Mouse (Mus musculus) heart, postnatal 36 days (tissue): Measurements from ENCODE around the gene Rps11. TPM values are rescaled to one million over a fixed set of nuclear protein-coding genes. Genes with fewer than 3 reads are reported as not detected.
A peak's percentile ranks its signal among the peaks of the same experiment; 100 is the strongest.

Experiments
- DNase-seq, 2 experiments: peaks; one replicate each; pipeline ENCODE4 v3.0.0; 2021 to 2022
- intact Hi-C: fragments of 180-260 bp; cut with DNase I; formaldehyde crosslinking; loops from one replicate; pipeline ENCODE4 v1.15.1; 2025
- total RNA-seq, 2 experiments: library from RNA; stranded (reverse); gene quantifications; 2 replicates each; pipeline ENCODE4 v1.2.3; 2021

The Rps11 gene
- total RNA-seq, 2 experiments from 2014 or later, result 567 to 587 TPM

- intact Hi-C loops, result no loop called here
These were observed 30.7 kb downstream of the Rps11 start for GRCm38 (mm10) chr7:45093516-45093905.

GRCm38 (mm10) chr7:45092828-45093515 lies 31.3 kb downstream of the Rps11 start:
- intact Hi-C loops, result loop anchor here (1.0 kb wide), 1 partner anchor 10 kb away; the partner anchor contains the start of gene Fcgrt
- DNase-seq, result no peak

More at GRCm38 (mm10) chr7:45093516-45093905, 30.7 kb downstream of the Rps11 start:
- DNase-seq, result no peak

GRCm38 (mm10) chr7:45092048-45092447 lies 32.2 kb downstream of the Rps11 start, which contains the start of gene Rcn3:
Gene Rcn3, minus strand, starts transcription at chr7:45092221.
- intact Hi-C loops, result loop anchor here (1.0 kb wide), 1 partner anchor 11 kb away; the partner anchor contains the start of gene Fcgrt
- peak; percentile 77 to 79 for DNase-seq

- no peak for DNase-seq
- intact Hi-C loops, result no loop called here
These were observed 32.9 kb downstream of the Rps11 start for GRCm38 (mm10) chr7:45091001-45091990.

- DNase-seq, result no peak
- intact Hi-C loops, result no loop called here
These were observed 33.8 kb downstream of the Rps11 start for GRCm38 (mm10) chr7:45090251-45090977.

GRCm38 (mm10) chr7:45088597-45088996 lies 35.6 kb downstream of the Rps11 start:
- intact Hi-C loops, result no loop called here
- DNase-seq, result no peak

- DNase-seq, result no peak
- intact Hi-C loops, result no loop called here
These were observed 38.2 kb downstream of the Rps11 start for GRCm38 (mm10) chr7:45086084-45086483.

- intact Hi-C loops, result loop anchor here (5.0 kb wide), 1 partner anchor 39 kb away; the partner anchor contains the start of gene Rps11
- no peak for DNase-seq
These were observed 40.8 kb downstream of the Rps11 start for GRCm38 (mm10) chr7:45083300-45083890.

- peak; percentile 63 to 69 for DNase-seq
- intact Hi-C loops, result loop anchor here (5.0 kb wide), 1 partner anchor 40 kb away; the partner anchor contains the start of gene Rps11
These were observed 41.6 kb downstream of the Rps11 start for GRCm38 (mm10) chr7:45082401-45083299.

GRCm38 (mm10) chr7:45081016-45081415 lies 43.2 kb downstream of the Rps11 start:
- intact Hi-C loops, result loop anchor here (2.0 to 5.0 kb wide), 2 partner anchors 22 to 41 kb away; partner anchors contain the start of genes Fcgrt and Rps11
- no peak for DNase-seq

- intact Hi-C loops, result loop anchor here (1.0 to 5.0 kb wide), 5 partner anchors 23 to 217 kb away; partner anchors contain the start of genes Fcgrt, Flt3l, Gm45713 and Rps11
- peak; percentile 94 to 99 for DNase-seq
These were observed 44.4 kb downstream of the Rps11 start for GRCm38 (mm10) chr7:45079856-45080255.

GRCm38 (mm10) chr7:45078513-45078912 lies 45.7 kb downstream of the Rps11 start:
- DNase-seq, result peak; percentile 79 to 86
- intact Hi-C loops, result loop anchor here (5.0 kb wide), 1 partner anchor 219 kb away; no protein-coding TSS in a partner anchor

GRCm38 (mm10) chr7:45077829-45078228 lies 46.4 kb downstream of the Rps11 start:
- intact Hi-C loops, result loop anchor here (5.0 kb wide), 1 partner anchor 219 kb away; no protein-coding TSS in a partner anchor
- no peak for DNase-seq

GRCm38 (mm10) chr7:45077322-45077721 lies 46.9 kb downstream of the Rps11 start:
- no peak for DNase-seq
- intact Hi-C loops, result loop anchor here (5.0 kb wide), 1 partner anchor 220 kb away; no protein-coding TSS in a partner anchor

- no peak for DNase-seq
- intact Hi-C loops, result loop anchor here (5.0 kb wide), 1 partner anchor 221 kb away; no protein-coding TSS in a partner anchor
These were observed 47.7 kb downstream of the Rps11 start for GRCm38 (mm10) chr7:45076501-45076900.

- DNase-seq, result peak in 1 of 2 experiments; percentile 21
- intact Hi-C loops, result loop anchor here (5.0 kb wide), 1 partner anchor 222 kb away; no protein-coding TSS in a partner anchor
These were observed 48.8 kb downstream of the Rps11 start for GRCm38 (mm10) chr7:45075405-45075804.

GRCm38 (mm10) chr7:45073949-45074348 lies 50.3 kb downstream of the Rps11 start:
- intact Hi-C loops, result no loop called here
- DNase-seq, result no peak

GRCm38 (mm10) chr7:45073171-45073707 lies 51.0 kb downstream of the Rps11 start:
- DNase-seq, result no peak
- intact Hi-C loops, result no loop called here
